Mouse (Mus musculus) cortical plate, adult 2 months (tissue): ENCODE measurements at regions not wholly inside any gene's neighbourhood (a gene's known extent, or its start where the extent isn't known, plus 50 kb on each side); places are given as distances from the start of the nearest gene placed in this dataset.

Experiments used
- CTCF ChIP-seq: fragments of 200-500 bp; IDR thresholded peaks from 2 replicates; pipeline ENCODE4 v1.5.1; 2011; ENCODE audit warnings: mild to moderate bottlenecking, control low read depth, low read length; ENCODE audit not compliant: insufficient read depth; ENCODE audit errors: extremely low read depth
- POLR2A ChIP-seq: fragments of 200-500 bp; IDR thresholded peaks from 2 replicates; pipeline ENCODE4 v1.6.1; 2011; ENCODE audit warnings: mild to moderate bottlenecking, low read length, control low read depth; ENCODE audit not compliant: insufficient read depth; ENCODE audit errors: extremely low read depth

- TF ChIP-seq CTCF, result no peak
- no peak for TF ChIP-seq POLR2A
Observed at GRCm38 (mm10) chr12:106308956-106309610, 299.1 kb downstream of the Vrk1 start.
